Mouse (Mus musculus): ENCODE measurements around the gene Gm9821. TPM values are rescaled to one million over a fixed set of nuclear protein-coding genes. Genes with fewer than 3 reads are reported as not detected.
A peak's percentile ranks its signal among the peaks of the same experiment; 100 is the strongest.

Gm9821 gene
- 0.12 and 0.19 TPM in 2 replicates for polyA plus RNA-seq (2016; fragmentation: Nextera tagmentation; extraction: Ambion mirVana)

- 87% methylated on average over 18 of the region's 18 CpGs for WGBS
- Histone ChIP-seq H3K27ac (replicated peaks) (peak within 1 kb of the TSS; percentile 19; the same call in 1 of the 2 replicates), H3K36me3 (peaks cover 16% of the 10 kb centered on the region), H3K9me3 (replicated peaks) (no peaks in the 10 kb centered on the region), H3K4me3 (no peak within 1 kb of the TSS), H3K4me1 (peaks cover 65% of the 10 kb centered on the region), H3K27me3 (ENCODE audit: low read depth, poor library complexity, severe bottlenecking) (no peaks in the 10 kb centered on the region)
- no peak for DNase-seq (ENCODE audit: low spot score)
These were observed at the start of gene Gm9821 for GRCm38 (mm10) chr2:91945483-91945882. TSS of gene Gm9821 (plus strand) at chr2:91945703.

DNA sequence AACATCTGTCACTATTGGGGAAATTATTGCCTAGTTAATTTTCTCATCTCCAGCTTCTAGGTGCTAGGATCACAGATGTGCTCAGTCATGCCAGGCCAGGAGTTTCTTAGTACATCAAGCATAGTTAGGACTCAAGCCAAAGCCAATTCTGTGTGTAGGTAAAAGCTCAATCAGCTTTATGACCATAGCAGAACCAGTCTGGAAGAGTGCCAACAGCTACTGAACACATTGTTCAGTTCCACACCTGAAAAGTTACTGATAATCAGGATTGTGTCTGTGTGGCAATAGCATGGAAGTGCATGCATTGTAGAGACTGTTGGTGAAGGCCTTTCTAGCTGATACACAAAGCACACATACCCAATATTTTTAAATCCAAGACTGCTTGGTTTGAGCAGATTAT, 47.5 kb upstream of the Gm9821 start:
- no peak for DNase-seq (ENCODE audit: low spot score)
- Histone ChIP-seq H3K4me1 (no peaks in the 10 kb centered on the region), H3K4me3 (no peak overlapping the region), H3K27me3 (ENCODE audit: low read depth, poor library complexity, severe bottlenecking) (no peaks in the 10 kb centered on the region), H3K9me3 (replicated peaks) (no peaks in the 10 kb centered on the region), H3K36me3 (peaks cover 57% of the 10 kb centered on the region), H3K27ac (replicated peaks) (no peak overlapping the region)

GRCm38 (mm10) chr2:91899141-91899540, 46.4 kb upstream of the Gm9821 start:
- no peak for DNase-seq (ENCODE audit: low spot score)
- Histone ChIP-seq H3K4me3 (no peak overlapping the region), H3K27ac (replicated peaks) (no peak overlapping the region), H3K27me3 (ENCODE audit: low read depth, poor library complexity, severe bottlenecking) (no peaks in the 10 kb centered on the region), H3K4me1 (no peaks in the 10 kb centered on the region), H3K36me3 (peaks cover 53% of the 10 kb centered on the region), H3K9me3 (replicated peaks) (no peaks in the 10 kb centered on the region)
- WGBS: 82% methylated on average over 3 of the region's 3 CpGs

GRCm38 (mm10) chr2:91900431-91900830, 45.1 kb upstream of the Gm9821 start:
- Histone ChIP-seq H3K36me3 (peaks cover 54% of the 10 kb centered on the region), H3K4me1 (peaks cover 8% of the 10 kb centered on the region; the same call in 1 of the 2 replicates), H3K9me3 (replicated peaks) (no peaks in the 10 kb centered on the region), H3K27me3 (ENCODE audit: low read depth, poor library complexity, severe bottlenecking) (no peaks in the 10 kb centered on the region), H3K4me3 (no peak overlapping the region), H3K27ac (replicated peaks) (no peak overlapping the region)
- no peak for DNase-seq (ENCODE audit: low spot score)
- WGBS: 94% methylated on average over 8 of the region's 8 CpGs

- 76% methylated on average over 5 of the region's 5 CpGs for WGBS
- Histone ChIP-seq H3K9me3 (replicated peaks) (no peaks in the 10 kb centered on the region), H3K4me3 (no peak overlapping the region), H3K27me3 (ENCODE audit: low read depth, poor library complexity, severe bottlenecking) (no peaks in the 10 kb centered on the region), H3K4me1 (peaks cover 8% of the 10 kb centered on the region; the same call in 1 of the 2 replicates), H3K36me3 (peaks cover 69% of the 10 kb centered on the region), H3K27ac (replicated peaks) (no peak overlapping the region)
- no peak for DNase-seq (ENCODE audit: low spot score)
These were observed 43.2 kb upstream of the Gm9821 start for GRCm38 (mm10) chr2:91902336-91902735.

GRCm38 (mm10) chr2:91903171-91903925, 42.2 kb upstream of the Gm9821 start:
- WGBS: 87% methylated on average over 3 of the region's 3 CpGs
- Histone ChIP-seq H3K9me3 (replicated peaks) (no peaks in the 10 kb centered on the region), H3K27me3 (ENCODE audit: low read depth, poor library complexity, severe bottlenecking) (no peaks in the 10 kb centered on the region), H3K4me3 (no peak overlapping the region), H3K4me1 (peaks cover 8% of the 10 kb centered on the region; the same call in 1 of the 2 replicates), H3K27ac (replicated peaks) (no peak overlapping the region), H3K36me3 (peaks cover 64% of the 10 kb centered on the region)
- no peak for DNase-seq (ENCODE audit: low spot score)

- Histone ChIP-seq H3K9me3 (replicated peaks) (no peaks in the 10 kb centered on the region), H3K27me3 (ENCODE audit: low read depth, poor library complexity, severe bottlenecking) (no peaks in the 10 kb centered on the region), H3K36me3 (peaks cover 75% of the 10 kb centered on the region), H3K27ac (replicated peaks) (peak overlapping the region; percentile 72; the same call in 1 of the 2 replicates), H3K4me3 (no peak overlapping the region), H3K4me1 (peaks cover 8% of the 10 kb centered on the region; the same call in 1 of the 2 replicates)
- 83% methylated on average over 5 of the region's 5 CpGs for WGBS
- no peak for DNase-seq (ENCODE audit: low spot score)
These were observed 40.7 kb upstream of the Gm9821 start for GRCm38 (mm10) chr2:91904618-91905307.

GRCm38 (mm10) chr2:91906141-91906540, 39.4 kb upstream of the Gm9821 start:
- H3K4me3 ChIP-seq: no peak overlapping the region
- 95% methylated on average over 2 of the region's 2 CpGs for WGBS
- no peak for DNase-seq (ENCODE audit: low spot score)
- no peak overlapping the region for H3K27ac ChIP-seq (replicated peaks)
- peaks cover 75% of the 10 kb centered on the region for H3K36me3 ChIP-seq
- H3K9me3 ChIP-seq (replicated peaks): no peaks in the 10 kb centered on the region
- H3K27me3 ChIP-seq (ENCODE audit: low read depth, poor library complexity, severe bottlenecking): no peaks in the 10 kb centered on the region
- H3K4me1 ChIP-seq: peaks cover 8% of the 10 kb centered on the region; the same call in 1 of the 2 replicates

GRCm38 (mm10) chr2:91912616-91913015, 32.9 kb upstream of the Gm9821 start:
- WGBS: 79% methylated on average over 3 of the region's 3 CpGs
- no peaks in the 10 kb centered on the region for H3K9me3 ChIP-seq (replicated peaks)
- peaks cover 97% of the 10 kb centered on the region for H3K36me3 ChIP-seq
- no peak for DNase-seq (ENCODE audit: low spot score)
- H3K27me3 ChIP-seq (ENCODE audit: low read depth, poor library complexity, severe bottlenecking): no peaks in the 10 kb centered on the region
- H3K4me3 ChIP-seq: no peak overlapping the region
- H3K27ac ChIP-seq (replicated peaks): no peak overlapping the region
- H3K4me1 ChIP-seq: no peaks in the 10 kb centered on the region

- Histone ChIP-seq H3K27ac (replicated peaks) (no peak overlapping the region), H3K9me3 (replicated peaks) (no peaks in the 10 kb centered on the region), H3K4me1 (no peaks in the 10 kb centered on the region), H3K4me3 (no peak overlapping the region), H3K27me3 (ENCODE audit: low read depth, poor library complexity, severe bottlenecking) (no peaks in the 10 kb centered on the region), H3K36me3 (peaks cover 100% of the 10 kb centered on the region)
- no peak for DNase-seq (ENCODE audit: low spot score)
- 88% methylated on average over 7 of the region's 7 CpGs for WGBS
These were observed 32.0 kb upstream of the Gm9821 start for GRCm38 (mm10) chr2:91913328-91914110.

DNA sequence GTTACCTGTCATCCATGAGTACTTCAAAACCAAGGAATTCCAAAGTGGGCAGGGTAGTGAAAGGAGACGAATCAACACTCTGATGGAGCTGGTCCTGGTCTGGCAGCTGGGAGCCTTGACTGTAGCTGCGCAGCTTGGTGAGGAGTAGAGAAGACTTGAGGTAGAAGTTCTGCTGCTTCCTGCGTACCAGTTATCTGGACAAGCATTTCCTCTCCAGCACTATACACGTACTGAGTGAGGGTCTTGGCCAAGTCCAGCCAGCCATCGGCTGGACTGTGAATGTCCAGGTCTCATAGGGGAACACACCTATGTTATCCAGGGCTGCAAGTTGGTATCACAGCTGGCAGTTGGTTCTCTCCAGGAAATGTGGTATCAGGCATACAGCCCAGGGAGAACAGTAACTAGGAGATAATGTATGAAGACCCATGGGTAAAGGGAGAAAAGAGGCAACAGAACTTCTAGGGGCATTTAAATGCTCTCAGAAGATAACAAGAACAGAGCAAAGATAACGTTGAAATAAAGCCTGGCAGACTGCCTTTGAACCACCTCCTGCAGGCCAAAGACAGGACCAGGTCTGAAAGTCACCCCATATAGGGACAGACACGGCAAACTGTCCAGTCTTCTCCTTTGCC, 29.0 kb upstream of the Gm9821 start:
- H3K4me1 ChIP-seq: peaks cover 6% of the 10 kb centered on the region

GRCm38 (mm10) chr2:91917096-91917495, 28.4 kb upstream of the Gm9821 start:
- no peak for DNase-seq (ENCODE audit: low spot score)
- Histone ChIP-seq H3K27ac (replicated peaks) (no peak overlapping the region), H3K36me3 (peaks cover 72% of the 10 kb centered on the region), H3K4me1 (peaks cover 12% of the 10 kb centered on the region), H3K4me3 (no peak overlapping the region), H3K9me3 (replicated peaks) (no peaks in the 10 kb centered on the region), H3K27me3 (ENCODE audit: low read depth, poor library complexity, severe bottlenecking) (peaks cover 27% of the 10 kb centered on the region)
- 94% methylated on average over 7 of the region's 7 CpGs for WGBS

More for the DNA sequence above, 29.0 kb upstream of the Gm9821 start:
- Histone ChIP-seq H3K27me3 (ENCODE audit: low read depth, poor library complexity, severe bottlenecking) (peaks cover 21% of the 10 kb centered on the region), H3K4me3 (no peak overlapping the region), H3K9me3 (replicated peaks) (no peaks in the 10 kb centered on the region), H3K36me3 (peaks cover 78% of the 10 kb centered on the region), H3K27ac (replicated peaks) (no peak overlapping the region)
- no peak for DNase-seq (ENCODE audit: low spot score)
- 89% methylated on average over 7 of the region's 7 CpGs for WGBS
